ENCODE assay signal across 8 mouse cellular contexts in genomic region chr6:38875258-38876070, GRCm38 (mm10). TPM values are rescaled to one million over a fixed set of nuclear protein-coding genes. Genes with fewer than 3 reads are reported as not detected.
DNase-seq lines count a peak whose midpoint lies in the region; ATAC-seq and TF ChIP-seq lines count a peak whose summit lies in the region.

TSS of gene Tbxas1 (plus strand) at chr6:38875404.

- H3K4me2 ChIP-seq in forebrain, postnatal 0 days (ENCODE audit: low read depth): peak within 1 kb of the TSS; percentile 62
- peak within 1 kb of the TSS; percentile 59 for H3K4me2 ChIP-seq in hindbrain, embryonic 12.5 days (replicated peaks)

- WGBS in forebrain, postnatal 0 days: 3% methylated on average over 66 of the region's 77 CpGs
- WGBS in hindbrain, embryonic 12.5 days: 2% methylated on average over 71 of the region's 77 CpGs
- WGBS in macrophage (ENCODE audit: missing documents): 1% methylated on average over 55 of the region's 77 CpGs

- ATAC-seq in forebrain, postnatal 0 days: peak; percentile 68
- ATAC-seq in hindbrain, embryonic 12.5 days (ENCODE audit: low FRiP score): peak; percentile 29

- peak within 1 kb of the TSS; percentile 98 for H3K4me3 ChIP-seq in forebrain, postnatal 0 days (ENCODE audit: low read depth, low read length)
- H3K4me3 ChIP-seq in hindbrain, embryonic 12.5 days: peak within 1 kb of the TSS; percentile 97
- H3K4me3 ChIP-seq in left cerebral cortex, adult 2 months: peak within 1 kb of the TSS; percentile 96
- H3K4me3 ChIP-seq in macrophage (ENCODE audit: inconsistent target): peak within 1 kb of the TSS; percentile 89

- intact Hi-C loops in left cerebral cortex, adult 2 months (cut with DNase I): loop anchor here (1.0 to 10.0 kb wide), 3 partner anchors 36 to 191 kb away; no protein-coding TSS in a partner anchor

- peak within 1 kb of the TSS; percentile 96 for H3K9ac ChIP-seq in forebrain, postnatal 0 days
- peak within 1 kb of the TSS; percentile 100 for H3K9ac ChIP-seq in hindbrain, embryonic 12.5 days

- H3K79me2 ChIP-seq in macrophage (ENCODE audit: inconsistent target): peaks cover 43% of the 10 kb centered on the region

- H3K27ac ChIP-seq in forebrain, postnatal 0 days (ENCODE audit: low read depth, low read length): peak within 1 kb of the TSS; percentile 95
- H3K27ac ChIP-seq in hindbrain, embryonic 12.5 days: peak within 1 kb of the TSS; percentile 98
- H3K27ac ChIP-seq in left cerebral cortex, adult 2 months: peak within 1 kb of the TSS; percentile 93
- peak within 1 kb of the TSS; percentile 70 for H3K27ac ChIP-seq in macrophage

- no peaks in the 10 kb centered on the region for H3K9me3 ChIP-seq in forebrain, postnatal 0 days (ENCODE audit: low read length)
- no peaks in the 10 kb centered on the region for H3K9me3 ChIP-seq in hindbrain, embryonic 12.5 days (replicated peaks)

- no peak for TF ChIP-seq CTCF in forebrain, postnatal 0 days (IDR thresholded peaks at IDR 0.05; ENCODE audit: low read depth)
- no peak for TF ChIP-seq CTCF in left cerebral cortex, adult 2 months (IDR thresholded peaks at IDR 0.05)

- H3K27me3 ChIP-seq in forebrain, postnatal 0 days (ENCODE audit: insufficient read depth, low read length): no peaks in the 10 kb centered on the region
- no peaks in the 10 kb centered on the region for H3K27me3 ChIP-seq in hindbrain, embryonic 12.5 days

- H3K4me1 ChIP-seq in forebrain, postnatal 0 days (ENCODE audit: insufficient read depth): peaks cover 13% of the 10 kb centered on the region; the same call in 1 of the 2 replicates
- peaks cover 38% of the 10 kb centered on the region for H3K4me1 ChIP-seq in hindbrain, embryonic 12.5 days

- no peaks in the 10 kb centered on the region for H3K36me3 ChIP-seq in forebrain, postnatal 0 days (ENCODE audit: insufficient read depth)
- H3K36me3 ChIP-seq in hindbrain, embryonic 12.5 days: no peaks in the 10 kb centered on the region
- no peaks in the 10 kb centered on the region for H3K36me3 ChIP-seq in macrophage (ENCODE audit: inconsistent target)

- DNase-seq in Muller cell, postnatal 12 days (ENCODE audit: inconsistent ontology term): peak; percentile 61
- DNase-seq in cerebellum, adult 8-10 months: peak; percentile 46
- peak; percentile 67 for DNase-seq in forebrain, postnatal 0 days
- peak; percentile 47 to 49 for DNase-seq in left cerebral cortex, adult 2 months (ENCODE audit: extremely low spot score in 1 of 2, low spot score in 2 of 2)
- DNase-seq in right cerebral cortex, postnatal 14 days: peak; percentile 59
- DNase-seq in yolk sac, embryonic 10.5 days (ENCODE audit: low spot score): peak; percentile 43

RNA-seq across cellular contexts. Expression of gene Tbxas1, which starts in this region (rescaled TPM):
- total RNA-seq in forebrain, postnatal 0 days (2014; rRNA removed): 1.5 and 1.8 TPM in 2 replicates
- polyA plus RNA-seq in forebrain, postnatal 0 days (2015; fragmentation: Nextera tagmentation; extraction: Ambion mirVana): 1.9 and 2.0 TPM in 2 replicates
- polyA plus RNA-seq in hindbrain, embryonic 12.5 days (2016; fragmentation: Nextera tagmentation; extraction: Ambion mirVana): 1.7 and 1.8 TPM in 2 replicates
- 1 to 10 TPM; 2.2 to 2.6 TPM for total RNA-seq in left cerebral cortex, adult 2 months (2021)
- total RNA-seq in macrophage (2018; cell fraction: chromatin; rRNA removed): 100 to 1,000 TPM in 23 of 26 experiments, 10 to 100 TPM in 3; 30.0 to 470 (median 360) TPM
- 100 to 1,000 TPM in 8 of 26 experiments, 10 to 100 TPM in 18; 51.7 to 138 (median 88.8) TPM for total RNA-seq in macrophage (2018; cell fraction: cytosol; rRNA removed)
- total RNA-seq in macrophage (2018; cell fraction: nucleus; rRNA removed): 100 to 1,000 TPM in 21 of 26 experiments, 10 to 100 TPM in 5; 43.6 to 394 (median 207) TPM
- 131 to 194 TPM (median 144 TPM) in 3 replicates for polyA plus RNA-seq in macrophage (2018)

Comparison
In these comparisons a context has a peak if more than half of its experiments do, and no peak if none do; other contexts are left out.
1. Peak in every context shown above with its lines: DNase-seq, ATAC-seq, H3K4me3 ChIP-seq and H3K27ac ChIP-seq.
2. RNA of gene Tbxas1 (polyA plus RNA-seq): 131 to 194 TPM in macrophage; 1.9 to 2.0 TPM in forebrain, postnatal 0 days and 1.7 to 1.8 TPM in hindbrain, embryonic 12.5 days; every median in the first group is over 10 times any median in the second.